Mouse (Mus musculus): Measurements from ENCODE around the gene Gm10375. TPM values are rescaled to one million over a fixed set of nuclear protein-coding genes. Genes with fewer than 3 reads are reported as not detected.

Gm10375 gene
- not detected for polyA plus RNA-seq (2017; shearing (Covaris generic))

DNA sequence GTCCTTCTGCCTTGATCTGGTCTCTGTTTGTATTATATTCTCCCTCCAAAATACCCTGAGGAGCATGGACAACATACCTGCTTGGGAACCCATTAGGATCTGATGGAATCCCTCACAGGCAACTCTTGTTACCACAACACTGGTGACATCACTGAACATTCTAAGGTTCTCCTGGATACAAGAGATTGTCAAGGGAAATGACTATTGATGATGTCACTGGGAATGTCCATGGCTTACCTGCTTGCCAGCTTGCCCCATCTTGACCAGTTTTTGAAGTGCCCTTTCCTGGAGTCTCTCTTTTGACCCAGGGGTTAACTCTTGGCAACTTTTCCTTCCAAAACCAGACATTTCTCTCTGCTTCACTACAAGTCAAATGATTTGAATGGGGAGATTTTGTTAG is at the start of gene Gm10375:
Gene Gm10375 (minus strand): TSS at position 101 of the 400 bp plus-strand sequence.

DNA sequence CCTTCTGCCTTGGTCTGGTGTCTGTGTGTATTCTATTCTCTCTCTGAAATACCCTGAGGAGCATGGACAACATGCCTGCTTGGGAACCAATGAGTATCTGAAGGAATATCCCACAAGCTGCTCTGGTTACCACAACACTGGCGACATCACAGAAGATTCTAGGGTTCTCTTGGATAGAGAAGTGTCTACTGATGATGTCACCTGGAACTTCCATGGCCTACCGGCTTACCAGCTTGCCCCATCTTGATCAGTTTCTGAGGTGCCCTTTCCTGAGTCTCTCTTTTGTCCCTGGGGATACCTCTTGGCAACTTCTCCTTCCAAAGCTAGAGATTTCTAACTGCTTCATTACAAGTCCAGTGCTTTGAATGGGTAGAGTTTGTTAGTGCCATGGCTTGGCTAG is 28.8 kb downstream of the Gm10375 start, which contains the start of gene Gm17654:
Gene Gm17654 (minus strand): TSS at position 101 of the 400 bp plus-strand sequence.

Other genes with a start within 250 kb of the Gm10375 start
- not detected for gene Gm8138, start 191.7 kb downstream of the Gm10375 start, polyA plus RNA-seq (2017; shearing (Covaris generic))
- not detected for gene Gm5799, start 64.4 kb downstream of the Gm10375 start, polyA plus RNA-seq (2017; shearing (Covaris generic))
- gene Gm17654, start 28.9 kb downstream of the Gm10375 start, polyA plus RNA-seq (2017; shearing (Covaris generic)) = not detected
- not detected for gene Gm8165, start 69.2 kb upstream of the Gm10375 start, polyA plus RNA-seq (2017; shearing (Covaris generic))
- 1.4 TPM for gene Gm7324, start 89.8 kb upstream of the Gm10375 start, polyA plus RNA-seq (2017; shearing (Covaris generic))
- gene Gm16506, start 119.5 kb upstream of the Gm10375 start, polyA plus RNA-seq (2017; shearing (Covaris generic)) = not detected
- gene Gm6526, start 139.9 kb upstream of the Gm10375 start, polyA plus RNA-seq (2017; shearing (Covaris generic)) = not detected
- not detected for gene Gm8180, start 176.7 kb upstream of the Gm10375 start, polyA plus RNA-seq (2017; shearing (Covaris generic))